Mouse (Mus musculus) liver, adult 2 months (tissue): ENCODE data around the gene Rpl31. TPM values are rescaled to one million over a fixed set of nuclear protein-coding genes. Genes with fewer than 3 reads are reported as not detected.

Experiments used
- DNase-seq: peaks from one replicate; pipeline ENCODE4 v3.0.0-alpha.2; 2011; ENCODE audit warnings: low read depth, low spot score; ENCODE audit errors: extremely low read depth
- H3K27ac ChIP-seq: fragments of 200-500 bp; replicated peaks from 2 replicates; pipeline ENCODE4 v1.5.1; 2012; ENCODE audit warnings: low read depth, mild to moderate bottlenecking, control low read depth, inconsistent platforms, low read length; ENCODE audit not compliant: insufficient read depth
- H3K27me3 ChIP-seq: fragments of 200-500 bp; 2 replicates; pipeline ENCODE4 v1.6.1; 2012; ENCODE audit warnings: mild to moderate bottlenecking, moderate library complexity, low read length, inconsistent platforms; ENCODE audit not compliant: control insufficient read depth, insufficient read depth
- H3K36me3 ChIP-seq: fragments of 200-500 bp; 2 replicates; pipeline ENCODE4 v1.6.1; 2012; ENCODE audit warnings: low read length, inconsistent platforms; ENCODE audit not compliant: control insufficient read depth, insufficient read depth
- H3K4me1 ChIP-seq: fragments of 200-500 bp; 2 replicates; pipeline ENCODE4 v1.6.1; 2011; ENCODE audit warnings: low read length; ENCODE audit not compliant: control insufficient read depth, insufficient read depth
- H3K4me3 ChIP-seq: fragments of 200-500 bp; 2 replicates; pipeline ENCODE4 v1.5.1; 2011; ENCODE audit warnings: low read depth, mild to moderate bottlenecking, control low read depth, low read length, moderate library complexity; ENCODE audit not compliant: insufficient read depth
- H3K79me2 ChIP-seq: fragments of 200-500 bp; 2 replicates; pipeline ENCODE4 v1.6.1; 2012; ENCODE audit warnings: inconsistent platforms, mild to moderate bottlenecking, low read length, moderate library complexity; ENCODE audit not compliant: control insufficient read depth, insufficient read depth
- H3K9ac ChIP-seq: fragments of 200-500 bp; 2 replicates; pipeline ENCODE4 v1.6.1; 2012; ENCODE audit warnings: low read depth, mild to moderate bottlenecking, control low read depth, inconsistent platforms, low read length
- CTCF ChIP-seq: fragments of 200-500 bp; IDR thresholded peaks from 2 replicates; pipeline ENCODE4 v1.5.1; 2011; ENCODE audit warnings: low read depth, low read length, control low read depth
- POLR2A ChIP-seq: fragments of 200-500 bp; IDR thresholded peaks from 2 replicates; pipeline ENCODE4 v1.6.1; 2011; ENCODE audit warnings: low read length, control low read depth; ENCODE audit not compliant: insufficient read depth; ENCODE audit errors: extremely low read depth
- WGBS: fragments of 180-500 bp; shearing (Covaris S2); methylation state at CpG from one replicate; pipeline ENCODE4 v1.1.7; 2018; 5-methylcytosine and 5-hydroxymethylcytosine counted together
- polyA plus RNA-seq: library from polyadenylated mRNA; depleted of rRNA; stranded (reverse); fragments of >200 nt; gene quantifications from 2 replicates; pipeline ENCODE4 v1.2.3, GENCODE M21; 2012
- total RNA-seq: library from RNA; depleted of rRNA; stranded (reverse); fragments of >200 nt; gene quantifications from 2 replicates; pipeline ENCODE4 v1.2.3, GENCODE M21; 2014

Gene Rpl31
- total and polyA plus RNA-seq, 2 experiments = 68.8 to 300 TPM

DNA sequence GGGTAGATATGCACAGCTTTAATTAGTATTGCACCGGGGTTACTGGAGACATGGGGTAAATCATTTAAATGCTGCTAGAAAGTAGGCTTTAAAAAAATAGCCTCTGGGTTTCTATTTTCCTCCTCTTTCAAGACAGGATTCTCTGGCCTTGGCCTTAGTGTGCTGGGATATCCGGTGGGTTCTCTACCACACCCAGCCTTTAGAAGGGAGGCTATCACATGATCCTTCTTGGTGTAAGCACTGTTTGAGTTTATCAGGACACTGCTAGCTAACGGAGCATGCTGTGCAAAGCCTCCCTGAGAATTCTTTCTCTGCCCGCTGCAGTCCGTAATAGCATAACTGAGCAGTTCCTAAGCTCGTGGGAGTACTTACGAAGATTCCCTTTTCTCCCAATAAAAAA lies 18.2 kb upstream of the Rpl31 start:
- no peaks in the 10 kb centered on the region for H3K4me1 ChIP-seq
- no peak overlapping the region for H3K9ac ChIP-seq
- H3K79me2 ChIP-seq = no peaks in the 10 kb centered on the region
- H3K4me3 ChIP-seq = no peak overlapping the region
- H3K27me3 ChIP-seq = no peaks in the 10 kb centered on the region
- H3K36me3 ChIP-seq = peaks cover 2% of the 10 kb centered on the region; the same call in 1 of the 2 replicates
- TF ChIP-seq CTCF = no peak
- no peak for TF ChIP-seq POLR2A
- DNase-seq = no peak
- H3K27ac ChIP-seq = no peak overlapping the region
- 85% methylated on average over 7 of the region's 7 CpGs for WGBS

DNA sequence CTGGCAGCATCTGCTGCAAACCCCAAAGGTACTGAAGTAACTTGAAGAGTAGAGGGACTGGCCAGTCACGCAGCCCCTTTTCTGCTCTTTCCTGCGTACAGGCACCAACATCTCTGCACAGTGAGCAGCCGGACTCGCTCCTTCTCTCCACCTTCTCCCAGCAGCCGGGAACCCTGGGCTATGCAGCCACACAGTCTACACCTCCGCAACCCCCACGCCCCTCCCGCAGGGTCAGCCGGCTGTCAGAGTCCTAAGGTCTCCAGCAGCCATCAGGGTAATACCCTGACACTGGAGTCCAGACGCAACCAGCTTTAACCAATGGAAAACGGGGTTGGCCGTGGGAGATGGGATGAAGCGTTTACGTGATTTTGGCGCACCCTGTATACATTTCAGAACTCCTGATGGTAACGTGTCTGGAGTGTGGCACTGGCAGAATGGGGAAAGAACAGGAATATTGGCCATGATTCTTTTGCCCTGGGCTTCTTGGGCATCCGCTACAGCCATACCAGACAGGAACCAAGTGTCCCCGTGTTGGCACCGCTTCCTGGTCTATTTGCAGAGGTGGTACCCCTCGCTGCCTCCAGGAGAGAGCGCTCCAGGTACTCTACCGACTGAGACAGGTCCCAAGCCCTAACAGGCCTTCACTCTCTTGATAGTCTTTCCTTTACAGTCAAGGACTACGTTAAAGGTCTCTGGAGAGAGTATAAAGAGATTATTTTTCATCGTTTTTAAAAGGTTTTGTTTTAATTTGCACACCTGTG lies 5.7 kb upstream of the Rpl31 start:
- no peak overlapping the region for H3K9ac ChIP-seq
- WGBS = 70% methylated on average over 24 of the region's 24 CpGs
- no peaks in the 10 kb centered on the region for H3K27me3 ChIP-seq
- TF ChIP-seq POLR2A (no peak), CTCF (no peak)
- DNase-seq = no peak
- no peaks in the 10 kb centered on the region for H3K36me3 ChIP-seq
- no peaks in the 10 kb centered on the region for H3K4me1 ChIP-seq
- H3K4me3 ChIP-seq = no peak overlapping the region
- no peaks in the 10 kb centered on the region for H3K79me2 ChIP-seq
- H3K27ac ChIP-seq = no peak overlapping the region

DNA sequence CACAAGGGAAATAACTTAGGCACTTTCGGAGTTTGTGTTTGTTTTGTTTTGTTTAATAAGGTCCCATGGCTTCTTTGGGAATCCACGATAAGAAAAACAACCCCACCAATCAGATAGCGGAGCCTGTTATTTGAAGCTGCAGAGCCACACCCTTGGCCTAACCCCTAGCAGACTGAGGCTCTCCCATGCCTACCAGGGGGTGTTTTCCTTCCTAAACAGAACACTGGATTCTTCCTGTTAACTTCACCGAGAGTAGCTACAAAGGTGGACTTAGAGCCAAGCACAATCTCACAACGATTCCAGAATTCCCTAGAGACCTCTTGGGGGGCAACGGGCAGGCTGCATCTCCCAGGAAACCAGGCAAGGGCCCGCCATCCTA lies 5.1 kb upstream of the Rpl31 start:
- no peak for TF ChIP-seq CTCF
- no peak for TF ChIP-seq POLR2A
- H3K4me3 ChIP-seq = no peak overlapping the region
- H3K4me1 ChIP-seq = no peaks in the 10 kb centered on the region
- DNase-seq = no peak
- H3K27me3 ChIP-seq = no peaks in the 10 kb centered on the region
- WGBS = 80% methylated on average over 7 of the region's 7 CpGs
- no peak overlapping the region for H3K27ac ChIP-seq
- H3K9ac ChIP-seq = no peak overlapping the region
- no peaks in the 10 kb centered on the region for H3K79me2 ChIP-seq
- H3K36me3 ChIP-seq = no peaks in the 10 kb centered on the region

DNA sequence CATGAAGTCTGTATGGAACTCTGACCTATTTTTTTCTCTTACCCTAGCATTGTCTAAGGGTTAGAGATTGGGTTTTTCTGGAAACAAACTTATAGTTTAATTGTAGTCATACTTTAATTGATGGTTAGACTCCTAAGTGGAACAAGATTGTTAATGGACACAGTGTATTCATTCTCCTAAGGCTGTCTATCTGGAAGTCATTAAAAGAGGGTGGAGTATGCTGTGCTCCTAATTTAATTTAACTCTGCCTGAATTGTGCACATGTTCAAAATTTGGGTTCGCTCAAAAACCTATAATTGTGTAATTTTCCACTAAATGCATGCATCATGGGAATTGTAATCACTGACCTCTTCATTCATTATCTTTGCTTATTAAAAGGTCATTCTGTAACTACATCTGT lies 2.1 kb upstream of the Rpl31 start:
- peaks cover 16% of the 10 kb centered on the region for H3K36me3 ChIP-seq
- no peaks in the 10 kb centered on the region for H3K27me3 ChIP-seq
- H3K9ac ChIP-seq = no peak overlapping the region
- peaks cover 7% of the 10 kb centered on the region for H3K4me1 ChIP-seq
- no peak for DNase-seq
- peaks cover 15% of the 10 kb centered on the region; the same call in 1 of the 2 replicates for H3K79me2 ChIP-seq
- no peak overlapping the region for H3K27ac ChIP-seq
- no peak overlapping the region for H3K4me3 ChIP-seq
- TF ChIP-seq POLR2A = no peak
- TF ChIP-seq CTCF = no peak
- 96% methylated on average over 1 of the region's 1 CpGs for WGBS

DNA sequence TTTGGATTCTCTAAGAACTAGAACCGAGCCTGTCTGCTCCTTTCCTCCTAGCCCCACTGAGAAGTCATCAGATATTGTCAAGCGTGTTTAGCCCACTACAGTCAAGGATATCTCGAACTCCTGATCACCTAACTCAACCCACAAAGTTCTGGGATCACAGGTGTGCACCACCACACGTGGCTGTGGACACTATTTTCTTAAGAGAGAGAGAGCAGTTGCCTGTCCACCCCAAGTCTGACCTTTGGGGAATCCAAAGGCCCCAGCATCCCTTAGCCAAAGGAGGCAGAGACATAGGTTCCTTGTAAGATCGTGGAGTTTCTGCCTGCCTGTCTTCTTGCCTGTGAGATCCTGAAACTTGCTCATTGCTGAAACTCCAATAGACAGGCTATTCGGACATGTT lies 597 bp upstream of the Rpl31 start:
- H3K79me2 ChIP-seq = peaks cover 15% of the 10 kb centered on the region; the same call in 1 of the 2 replicates
- TF ChIP-seq POLR2A (no peak), CTCF (no peak)
- peaks cover 7% of the 10 kb centered on the region for H3K4me1 ChIP-seq
- H3K9ac ChIP-seq = peak overlapping the region; percentile 47
- peaks cover 31% of the 10 kb centered on the region for H3K36me3 ChIP-seq
- no peak overlapping the region; the same call in 1 of the 2 replicates for H3K27ac ChIP-seq
- WGBS = 33% methylated on average over 6 of the region's 6 CpGs
- no peaks in the 10 kb centered on the region for H3K27me3 ChIP-seq
- peak overlapping the region; percentile 31 for H3K4me3 ChIP-seq
- no peak for DNase-seq

DNA sequence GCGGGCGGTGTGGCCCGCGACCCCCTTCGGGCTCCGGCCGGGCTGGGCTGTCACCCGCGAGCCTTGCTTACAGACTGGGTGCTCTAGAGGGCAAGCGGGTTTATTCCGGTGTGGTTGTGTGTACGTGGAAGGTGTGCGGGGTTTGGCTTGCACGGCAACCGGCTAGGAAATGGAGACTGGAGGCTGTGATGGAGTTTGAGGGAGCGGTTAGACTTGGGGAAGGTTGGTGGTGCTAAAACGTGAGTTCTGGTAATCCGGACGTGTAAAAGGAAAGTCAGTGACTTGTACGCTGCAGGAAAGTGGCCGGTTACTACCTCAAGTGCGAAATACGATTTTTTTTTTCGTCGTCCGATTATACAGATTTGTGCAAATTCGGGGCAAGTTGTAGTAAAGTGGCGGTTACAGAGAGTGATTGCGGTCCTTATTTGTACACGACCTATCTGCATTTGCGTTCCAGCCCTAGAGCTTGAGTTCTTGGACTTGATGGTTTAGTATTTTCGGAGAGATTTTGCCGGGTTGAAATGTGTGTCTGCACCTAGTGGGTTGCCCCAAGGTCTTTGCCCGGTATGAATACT lies 712 bp downstream of the Rpl31 start:
- H3K27me3 ChIP-seq = no peaks in the 10 kb centered on the region
- under 1% methylated on average over 34 of the region's 34 CpGs for WGBS
- TF ChIP-seq CTCF = no peak
- TF ChIP-seq POLR2A = no peak
- H3K36me3 ChIP-seq = peaks cover 42% of the 10 kb centered on the region
- peak; percentile 26 for DNase-seq
- peaks cover 7% of the 10 kb centered on the region for H3K4me1 ChIP-seq
- peak overlapping the region; percentile 63 for H3K27ac ChIP-seq
- H3K9ac ChIP-seq = peak overlapping the region; percentile 85
- H3K4me3 ChIP-seq = peak overlapping the region; percentile 83
- peaks cover 15% of the 10 kb centered on the region; the same call in 1 of the 2 replicates for H3K79me2 ChIP-seq
